Mouse (Mus musculus): Measurements from ENCODE around the gene Gtf2ird2. TPM values are rescaled to one million over a fixed set of nuclear protein-coding genes. Genes with fewer than 3 reads are reported as not detected.

Gtf2ird2 gene
- polyA plus RNA-seq, 1 experiment from 2014 or later = 7.9 TPM

DNA sequence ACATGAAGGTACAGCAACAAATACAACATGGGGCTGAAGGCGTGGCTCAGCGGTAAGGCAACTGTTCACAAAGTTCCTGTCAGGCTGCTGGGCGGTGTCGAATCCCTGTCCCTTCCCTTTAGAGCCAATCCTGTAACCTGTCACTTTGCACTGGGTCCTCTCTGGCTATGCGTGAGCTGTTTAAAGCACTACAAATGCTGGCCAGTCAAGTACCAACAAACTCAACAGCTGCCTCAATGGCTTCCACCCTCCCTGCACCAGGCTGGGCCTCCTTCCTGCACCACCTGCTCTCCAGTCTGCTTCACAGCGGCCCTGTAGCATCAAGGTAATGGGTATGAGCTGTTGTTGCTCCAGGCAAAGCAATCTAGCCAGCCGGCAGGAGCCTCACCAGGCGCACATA is 84.9 kb downstream of the Gtf2ird2 start:
- WGBS = 95% methylated on average over 8 of the region's 8 CpGs
- H3K4me2 ChIP-seq (ENCODE audit: low read depth, severe bottlenecking) = no peak overlapping the region

DNA sequence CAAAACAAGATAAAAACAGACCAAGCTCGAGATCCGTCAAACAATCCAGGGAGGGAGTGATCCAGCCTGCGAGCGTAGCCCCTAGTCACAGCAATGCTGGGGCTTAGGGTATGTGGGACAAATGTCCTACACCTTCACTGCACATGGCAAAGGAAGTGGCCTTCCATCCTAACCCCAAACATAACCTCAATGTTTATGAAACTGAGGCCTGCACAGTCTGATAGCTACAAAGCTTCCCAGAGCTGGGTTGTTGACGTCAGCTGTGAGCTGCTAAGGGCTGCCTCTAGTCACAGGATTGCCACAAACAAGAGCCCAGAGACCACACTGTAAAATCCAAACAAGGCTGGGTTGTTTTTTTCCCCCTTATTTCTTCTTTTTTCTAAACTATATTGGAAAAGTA is 85.9 kb downstream of the Gtf2ird2 start:
- H3K9me3 ChIP-seq (ENCODE audit: control insufficient read depth, low read length) = no peaks in the 10 kb centered on the region
- H3K9ac ChIP-seq (ENCODE audit: low read length) = no peak overlapping the region
- DNase-seq (ENCODE audit: low spot score) (no peak), ATAC-seq (ENCODE audit: insufficient number of reproducible peaks, low FRiP score, low TSS enrichment, low read depth) (no peak)
- H3K27me3 ChIP-seq (ENCODE audit: control insufficient read depth, insufficient read depth, low read length) = no peaks in the 10 kb centered on the region
- WGBS = 91% methylated on average over 5 of the region's 5 CpGs
- no peak overlapping the region for H3K27ac ChIP-seq (replicated peaks; ENCODE audit: low read depth, low read length)
- H3K4me3 ChIP-seq (ENCODE audit: low read depth, low read length) = no peak overlapping the region
- H3K4me2 ChIP-seq (ENCODE audit: low read depth, severe bottlenecking) = no peak overlapping the region
- H3K4me1 ChIP-seq (ENCODE audit: control insufficient read depth, insufficient read depth, low read length) = no peaks in the 10 kb centered on the region
- peaks cover 54% of the 10 kb centered on the region for H3K36me3 ChIP-seq (ENCODE audit: control insufficient read depth, insufficient read depth, low read length)

More for the DNA sequence above, 84.9 kb downstream of the Gtf2ird2 start:
- DNase-seq (ENCODE audit: low spot score) = no peak
- Histone ChIP-seq H3K27me3 (ENCODE audit: control insufficient read depth, insufficient read depth, low read length) (no peaks in the 10 kb centered on the region), H3K4me3 (ENCODE audit: low read depth, low read length) (no peak overlapping the region), H3K27ac (replicated peaks; ENCODE audit: low read depth, low read length) (no peak overlapping the region), H3K36me3 (ENCODE audit: control insufficient read depth, insufficient read depth, low read length) (peaks cover 55% of the 10 kb centered on the region), H3K9ac (ENCODE audit: low read length) (no peak overlapping the region), H3K4me1 (ENCODE audit: control insufficient read depth, insufficient read depth, low read length) (no peaks in the 10 kb centered on the region), H3K9me3 (ENCODE audit: control insufficient read depth, low read length) (no peaks in the 10 kb centered on the region)
- ATAC-seq (ENCODE audit: insufficient number of reproducible peaks, low FRiP score, low TSS enrichment, low read depth) = no peak

DNA sequence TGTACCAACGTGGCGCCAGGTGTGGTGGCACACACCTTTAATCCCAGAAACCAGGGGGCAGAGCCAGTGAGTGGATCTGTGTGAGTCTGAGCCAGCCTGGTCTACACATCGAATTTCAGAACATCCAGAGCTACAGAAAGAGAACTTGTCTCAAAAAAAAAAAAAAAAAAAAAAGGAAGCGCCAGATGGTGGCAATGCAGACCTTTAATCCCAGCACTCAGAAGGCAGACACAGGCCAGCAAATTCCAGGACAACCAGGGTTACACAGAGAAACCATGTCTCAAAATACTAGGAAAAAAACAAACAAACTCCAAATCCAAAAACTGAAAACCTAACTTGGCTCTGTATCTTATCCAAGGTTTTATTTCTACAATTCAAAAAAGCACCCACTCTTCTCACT is 86.7 kb downstream of the Gtf2ird2 start:
- H3K27ac ChIP-seq (replicated peaks; ENCODE audit: low read depth, low read length) = no peak overlapping the region
- no peaks in the 10 kb centered on the region for H3K9me3 ChIP-seq (ENCODE audit: control insufficient read depth, low read length)
- ATAC-seq (ENCODE audit: insufficient number of reproducible peaks, low FRiP score, low TSS enrichment, low read depth) (no peak), DNase-seq (ENCODE audit: low spot score) (no peak)
- H3K4me3 ChIP-seq (ENCODE audit: low read depth, low read length) = no peak overlapping the region
- WGBS = 89% methylated on average over 4 of the region's 4 CpGs
- H3K27me3 ChIP-seq (ENCODE audit: control insufficient read depth, insufficient read depth, low read length) = no peaks in the 10 kb centered on the region
- H3K9ac ChIP-seq (ENCODE audit: low read length) = no peak overlapping the region
- no peak overlapping the region for H3K4me2 ChIP-seq (ENCODE audit: low read depth, severe bottlenecking)
- no peaks in the 10 kb centered on the region for H3K4me1 ChIP-seq (ENCODE audit: control insufficient read depth, insufficient read depth, low read length)
- peaks cover 53% of the 10 kb centered on the region for H3K36me3 ChIP-seq (ENCODE audit: control insufficient read depth, insufficient read depth, low read length)

DNA sequence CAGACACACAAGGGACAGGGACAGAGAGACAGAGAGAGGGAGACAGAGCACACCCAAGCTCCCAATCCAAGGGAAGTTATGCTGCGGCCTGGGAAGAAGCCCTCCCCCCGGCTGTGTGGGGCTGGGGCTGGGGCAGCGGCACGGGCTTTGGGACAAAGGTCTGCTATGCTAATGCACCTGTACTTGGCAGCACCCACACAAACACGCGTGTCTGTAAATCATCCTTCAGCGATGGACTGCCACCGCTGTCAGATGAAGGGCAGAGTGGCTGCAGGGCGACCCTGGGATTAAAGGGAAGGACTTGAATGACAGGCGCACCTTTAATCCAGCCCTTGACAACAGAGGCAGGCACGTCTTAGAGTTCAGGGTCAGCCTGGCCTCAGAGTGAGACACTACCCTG is 87.6 kb downstream of the Gtf2ird2 start:
- Histone ChIP-seq H3K4me2 (ENCODE audit: low read depth, severe bottlenecking) (no peak overlapping the region), H3K36me3 (ENCODE audit: control insufficient read depth, insufficient read depth, low read length) (peaks cover 51% of the 10 kb centered on the region), H3K4me1 (ENCODE audit: control insufficient read depth, insufficient read depth, low read length) (no peaks in the 10 kb centered on the region), H3K4me3 (ENCODE audit: low read depth, low read length) (no peak overlapping the region), H3K27me3 (ENCODE audit: control insufficient read depth, insufficient read depth, low read length) (no peaks in the 10 kb centered on the region), H3K9me3 (ENCODE audit: control insufficient read depth, low read length) (no peaks in the 10 kb centered on the region), H3K9ac (ENCODE audit: low read length) (no peak overlapping the region), H3K27ac (replicated peaks; ENCODE audit: low read depth, low read length) (no peak overlapping the region)
- ATAC-seq (ENCODE audit: insufficient number of reproducible peaks, low FRiP score, low TSS enrichment, low read depth) (no peak), DNase-seq (ENCODE audit: low spot score) (no peak)
- 89% methylated on average over 11 of the region's 11 CpGs for WGBS

DNA sequence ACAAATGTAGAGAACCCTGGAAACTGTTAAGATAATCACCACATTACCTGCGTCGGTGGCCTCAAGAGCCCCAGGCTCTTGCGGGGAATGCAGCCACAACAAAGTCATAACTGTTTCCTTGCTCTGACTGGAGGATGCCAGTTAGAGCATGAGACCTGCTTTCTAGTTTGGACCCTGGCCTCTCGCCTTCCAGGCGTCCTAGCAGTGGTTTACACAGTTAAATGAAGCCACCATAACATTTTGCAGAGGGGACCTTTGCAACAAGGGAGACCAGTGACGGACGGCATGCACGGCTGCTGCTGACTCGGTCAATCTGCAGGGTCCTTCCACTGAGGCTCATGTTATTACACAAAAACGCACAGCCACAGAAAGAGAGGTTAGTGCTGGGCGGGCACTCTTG is 88.9 kb downstream of the Gtf2ird2 start:
- DNase-seq (ENCODE audit: low spot score) (no peak), ATAC-seq (ENCODE audit: insufficient number of reproducible peaks, low FRiP score, low TSS enrichment, low read depth) (no peak)
- H3K27me3 ChIP-seq (ENCODE audit: control insufficient read depth, insufficient read depth, low read length) = no peaks in the 10 kb centered on the region
- H3K4me3 ChIP-seq (ENCODE audit: low read depth, low read length) = no peak overlapping the region
- no peaks in the 10 kb centered on the region for H3K4me1 ChIP-seq (ENCODE audit: control insufficient read depth, insufficient read depth, low read length)
- H3K4me2 ChIP-seq (ENCODE audit: low read depth, severe bottlenecking) = no peak overlapping the region
- H3K9me3 ChIP-seq (ENCODE audit: control insufficient read depth, low read length) = no peaks in the 10 kb centered on the region
- WGBS = 90% methylated on average over 11 of the region's 11 CpGs
- H3K27ac ChIP-seq (replicated peaks; ENCODE audit: low read depth, low read length) = no peak overlapping the region
- peaks cover 48% of the 10 kb centered on the region for H3K36me3 ChIP-seq (ENCODE audit: control insufficient read depth, insufficient read depth, low read length)
- H3K9ac ChIP-seq (ENCODE audit: low read length) = no peak overlapping the region

DNA sequence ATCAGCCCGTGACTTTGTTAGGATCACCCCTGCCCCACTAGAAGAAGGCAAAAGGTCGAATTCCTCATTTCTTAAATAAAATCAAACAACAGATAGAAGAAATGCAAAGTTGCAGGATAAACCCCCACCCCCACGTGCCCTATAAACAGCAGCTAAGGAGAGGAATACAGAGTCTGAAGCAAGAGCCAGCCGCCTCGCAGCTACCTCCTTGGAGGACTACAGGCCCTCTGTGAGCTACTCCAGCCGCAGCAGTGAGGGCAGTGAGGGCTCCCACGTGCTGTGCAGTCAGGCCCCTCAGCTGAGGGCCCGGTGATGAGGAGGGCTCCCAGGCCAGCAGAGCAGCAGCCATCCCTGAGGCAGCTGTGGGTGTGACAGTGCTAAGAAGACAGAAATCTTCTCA is 89.9 kb downstream of the Gtf2ird2 start:
- ATAC-seq (ENCODE audit: insufficient number of reproducible peaks, low FRiP score, low TSS enrichment, low read depth) (no peak), DNase-seq (ENCODE audit: low spot score) (no peak)
- Histone ChIP-seq H3K27ac (replicated peaks; ENCODE audit: low read depth, low read length) (no peak overlapping the region), H3K4me1 (ENCODE audit: control insufficient read depth, insufficient read depth, low read length) (no peaks in the 10 kb centered on the region), H3K9me3 (ENCODE audit: control insufficient read depth, low read length) (no peaks in the 10 kb centered on the region), H3K36me3 (ENCODE audit: control insufficient read depth, insufficient read depth, low read length) (peaks cover 51% of the 10 kb centered on the region), H3K4me2 (ENCODE audit: low read depth, severe bottlenecking) (no peak overlapping the region), H3K27me3 (ENCODE audit: control insufficient read depth, insufficient read depth, low read length) (no peaks in the 10 kb centered on the region), H3K4me3 (ENCODE audit: low read depth, low read length) (no peak overlapping the region), H3K9ac (ENCODE audit: low read length) (no peak overlapping the region)
- 89% methylated on average over 8 of the region's 8 CpGs for WGBS

Other genes starting within 250 kb of the Gtf2ird2 start
- 9.2 and 11.8 TPM in 2 replicates for gene Castor2, start 84.3 kb upstream of the Gtf2ird2 start, polyA plus RNA-seq (2014; fragmentation: Nextera tagmentation; extraction: Ambion mirVana)
- gene Rcc1l, start 7.2 kb upstream of the Gtf2ird2 start, polyA plus RNA-seq (2014; fragmentation: Nextera tagmentation; extraction: Ambion mirVana) = 32.7 and 35.8 TPM in 2 replicates
- 1.8 and 2.4 TPM in 2 replicates for gene Ncf1, start 45.6 kb downstream of the Gtf2ird2 start, polyA plus RNA-seq (2014; fragmentation: Nextera tagmentation; extraction: Ambion mirVana)
- 211 and 222 TPM in 2 replicates for gene Gtf2i, start 130.7 kb downstream of the Gtf2ird2 start, polyA plus RNA-seq (2014; fragmentation: Nextera tagmentation; extraction: Ambion mirVana)